Mouse (Mus musculus): Measurements from ENCODE around the gene Fam19a1.
"Not testable (repeated sequence)": the region's sequence is repeated elsewhere in the genome, so short reads cannot be mapped to it uniquely, and the experiment has no call there.

Fam19a1 gene

DNA sequence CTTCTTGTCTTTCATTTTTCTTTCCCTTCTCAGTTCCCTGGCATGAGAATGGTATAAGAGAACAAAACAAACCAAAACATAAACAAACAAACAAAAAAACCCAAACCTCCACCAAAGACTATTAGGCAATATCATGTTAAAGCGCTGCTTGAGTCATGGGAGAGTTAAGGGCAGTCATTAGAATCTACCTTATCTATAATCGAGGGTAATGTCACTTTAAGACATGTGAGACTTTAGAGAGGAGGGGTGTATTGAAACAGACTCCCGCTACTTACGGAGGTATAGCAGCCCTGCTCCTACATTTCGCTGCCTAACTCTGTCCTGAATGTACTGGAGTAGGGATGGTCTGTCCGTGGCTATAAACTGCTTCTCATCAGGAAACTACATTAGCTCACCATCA is at the start of gene Fam19a1:
Gene Fam19a1 (plus strand): TSS at position 301 of the 400 bp plus-strand sequence.
- no peak for DNase-seq

DNA sequence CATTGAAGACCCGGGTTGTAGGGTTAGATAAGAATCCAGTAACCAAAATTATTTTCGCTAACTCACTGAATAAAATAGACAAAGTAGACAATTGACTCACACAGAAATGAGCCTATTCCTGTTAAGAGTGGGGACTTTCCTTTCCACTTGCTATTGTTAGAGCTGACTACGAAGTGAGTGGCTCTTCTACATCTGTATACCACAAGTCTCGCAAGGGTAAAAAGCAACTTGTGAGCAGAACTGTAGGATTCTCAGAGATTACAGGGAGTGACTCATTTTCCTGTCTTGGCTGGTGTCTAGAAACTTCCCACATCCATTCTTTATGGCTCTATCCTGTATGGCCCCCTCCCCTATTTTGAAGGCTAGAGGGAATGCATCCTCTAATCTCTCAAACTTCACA is 41.9 kb upstream of the Fam19a1 start:
- no peak for DNase-seq

DNA sequence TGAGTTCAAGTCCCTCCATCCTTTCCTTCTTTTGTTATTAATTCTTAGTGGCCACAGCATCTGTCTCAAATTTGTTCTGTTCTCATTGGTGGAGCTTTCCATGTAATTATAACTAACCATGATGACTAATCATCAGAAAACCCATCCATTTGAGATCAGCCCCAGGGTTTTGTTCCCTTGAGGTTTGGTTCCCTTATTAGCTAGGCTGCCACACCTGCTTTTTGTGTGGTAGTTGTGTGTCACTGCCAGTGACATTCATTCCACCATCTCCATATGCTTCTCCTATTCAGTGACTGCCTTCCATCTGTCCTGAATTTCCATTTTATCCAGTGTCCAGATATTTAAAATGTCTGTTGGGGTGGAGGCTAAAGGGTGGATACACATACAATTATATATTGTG is 41.4 kb upstream of the Fam19a1 start:
- no peak for DNase-seq

DNA sequence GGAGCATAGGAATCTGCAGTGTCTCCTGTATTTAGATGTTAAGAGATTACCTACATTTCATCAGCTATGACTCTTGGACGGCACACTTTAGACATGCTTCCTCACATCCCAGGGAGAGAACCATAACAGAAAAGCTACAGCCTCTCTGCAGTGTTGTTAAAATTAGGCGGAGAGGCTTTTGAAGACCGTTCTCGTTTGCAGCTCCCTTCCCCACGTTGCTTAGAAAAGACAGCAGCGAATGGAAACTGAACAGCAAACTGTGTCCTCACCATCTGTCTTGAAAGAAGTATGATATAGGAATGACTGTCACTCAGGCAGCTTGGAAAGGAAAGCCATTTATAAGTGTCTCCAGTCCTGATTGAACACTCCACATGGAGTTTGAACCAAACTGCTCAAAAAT is 23.0 kb upstream of the Fam19a1 start:
- no peak for DNase-seq

DNA sequence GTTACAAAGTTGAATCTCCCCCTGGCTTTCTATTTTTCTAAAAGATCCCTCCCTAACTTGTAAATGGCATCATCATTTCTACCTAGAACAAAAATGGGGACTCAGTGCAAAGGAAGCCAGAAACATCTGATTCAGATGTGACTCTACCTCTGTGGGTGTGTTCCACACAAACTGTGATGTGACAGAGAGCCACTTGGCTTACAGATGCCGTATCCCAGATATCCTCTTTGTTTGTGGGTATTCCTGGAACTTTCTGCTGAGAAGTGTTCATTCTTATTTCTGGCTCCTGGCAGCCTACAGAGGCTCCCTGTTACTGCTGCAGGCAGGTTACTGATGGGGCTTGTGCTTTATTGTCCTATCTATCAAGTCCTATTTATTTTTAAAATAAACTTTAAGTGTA is 19.2 kb upstream of the Fam19a1 start:
- DNase-seq: no peak

DNA sequence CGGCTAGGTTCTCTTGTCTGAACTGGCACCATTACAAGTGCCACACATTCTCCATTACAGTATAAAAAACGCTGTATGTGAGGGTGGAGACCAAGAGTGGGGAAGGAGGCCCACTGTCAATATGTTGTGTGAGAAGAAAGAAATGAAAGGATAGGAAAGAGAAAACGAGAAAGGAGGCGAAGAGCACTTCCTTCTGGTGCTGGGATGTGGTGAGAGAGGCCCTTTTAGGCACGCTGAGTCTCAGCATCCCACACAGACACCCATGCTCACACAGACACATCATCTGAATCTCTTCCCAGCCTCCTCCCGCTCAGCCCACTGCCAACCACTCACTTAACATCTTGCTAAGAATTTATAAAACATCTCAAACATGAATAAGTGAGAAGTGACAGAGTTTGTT is 14.7 kb upstream of the Fam19a1 start:
- DNase-seq: no peak

DNA sequence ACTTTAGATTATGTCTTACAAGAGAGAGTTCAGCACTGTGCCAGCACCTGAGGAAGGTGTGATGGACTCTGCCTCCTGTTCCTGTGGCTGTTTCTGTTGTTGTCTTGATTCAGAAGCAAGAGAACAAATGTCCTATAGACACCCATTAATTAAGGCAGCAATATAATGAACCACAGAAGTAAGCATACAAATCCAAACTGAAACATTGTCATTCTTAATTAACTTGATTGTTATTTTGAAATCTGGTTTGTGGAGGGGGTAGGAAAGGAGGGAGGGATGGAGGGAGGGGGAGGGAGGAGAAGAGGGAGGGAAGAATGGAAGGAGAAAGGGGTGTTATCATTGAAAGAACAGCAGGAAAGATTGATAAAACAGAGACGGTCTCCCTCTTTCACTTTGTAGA is 1.3 kb upstream of the Fam19a1 start:
- no peak for DNase-seq

DNA sequence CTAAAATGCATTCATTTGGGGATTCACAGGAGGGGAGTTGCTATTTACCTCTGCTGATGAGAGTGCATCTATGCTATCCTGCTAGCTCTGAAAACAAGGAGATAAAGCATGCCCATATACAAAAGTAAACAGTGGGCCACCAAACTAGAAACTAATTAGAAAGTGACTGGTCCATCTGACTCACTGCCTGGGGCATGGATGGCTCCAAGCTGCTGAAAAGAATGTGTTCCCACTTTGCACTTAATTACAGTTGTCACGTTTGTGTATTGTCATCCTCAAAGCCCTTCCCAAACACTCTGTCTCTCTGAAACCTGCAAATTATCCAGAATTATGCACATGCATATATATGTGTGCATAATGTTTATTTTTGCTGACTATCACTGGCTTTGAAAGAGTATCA is 1.2 kb downstream of the Fam19a1 start:
- DNase-seq: no peak

DNA sequence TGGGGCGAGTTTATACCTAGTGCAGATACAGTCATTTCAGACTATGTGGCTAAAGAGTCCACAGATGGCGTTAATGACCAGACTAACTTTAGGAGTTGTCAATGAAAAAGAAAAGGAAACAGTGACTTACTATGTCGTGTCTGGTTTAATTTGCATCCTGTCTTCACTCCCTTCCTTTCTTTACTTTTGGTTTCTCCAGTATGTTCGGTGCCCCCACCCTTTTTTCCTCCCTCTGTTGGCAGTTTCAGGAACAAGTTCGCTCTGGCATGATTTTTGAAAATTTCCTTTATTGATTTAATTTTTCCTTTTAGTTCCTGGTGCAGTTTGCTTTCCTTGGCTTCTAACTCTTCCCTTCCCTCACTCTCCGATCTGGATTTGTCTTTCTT is 3.2 kb downstream of the Fam19a1 start:
- DNase-seq: no peak

DNA sequence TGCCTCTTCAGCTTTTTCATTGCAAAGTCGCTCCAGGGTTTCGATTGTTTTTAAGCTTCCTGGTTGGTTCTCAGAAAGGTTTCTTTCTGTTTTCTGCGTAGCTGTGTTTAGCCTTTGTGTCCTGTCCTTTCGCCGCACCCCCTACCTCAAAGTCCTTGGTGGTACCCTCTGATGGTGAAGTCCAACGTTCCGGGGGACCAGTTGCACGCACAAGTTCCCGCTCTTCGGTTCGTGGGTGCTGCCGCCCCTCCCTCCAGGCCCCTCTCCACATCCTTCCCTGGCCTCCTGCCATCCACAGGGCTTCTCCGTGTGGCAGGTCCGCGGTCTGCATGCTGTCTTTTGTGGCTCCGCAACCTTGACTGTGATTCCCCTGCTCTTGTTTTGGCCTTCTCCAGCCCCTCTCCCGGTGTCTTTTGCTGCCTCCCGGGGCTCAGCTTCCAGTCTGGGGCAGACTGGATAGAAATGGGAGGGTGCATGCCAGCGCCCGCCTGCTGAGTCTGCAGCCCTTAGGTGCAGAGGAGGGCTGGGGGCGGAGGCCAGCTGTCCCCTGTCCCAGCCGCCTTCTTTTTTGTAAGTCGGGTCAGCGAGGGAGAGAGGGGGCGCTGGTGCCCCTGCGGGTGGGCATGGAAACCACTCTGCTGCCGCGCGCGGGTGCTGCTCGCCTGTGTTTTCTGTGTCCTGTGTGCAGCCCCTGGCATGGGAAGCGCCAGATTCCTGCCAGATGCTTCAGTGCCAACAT is 3.7 kb downstream of the Fam19a1 start:
- peak; percentile 1 for DNase-seq

DNA sequence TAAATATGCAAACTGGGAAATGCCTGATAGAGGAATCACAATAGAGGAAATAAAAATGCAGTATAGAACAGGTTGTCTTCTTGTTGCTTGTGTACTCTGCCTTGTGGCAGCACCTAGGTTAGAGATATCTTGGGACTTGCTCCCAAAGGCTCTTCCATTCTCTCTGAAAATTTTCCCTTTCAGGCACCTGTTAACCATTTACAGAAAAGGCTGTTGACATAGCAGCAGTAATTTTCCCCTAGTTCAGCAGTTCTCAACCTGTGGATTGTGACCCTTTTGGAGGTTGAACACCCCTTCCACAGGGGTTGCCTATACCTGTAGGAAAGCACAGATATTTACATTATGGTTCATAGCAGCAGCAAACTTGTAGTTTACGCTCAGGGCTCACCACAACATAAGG is 30.4 kb downstream of the Fam19a1 start:
- DNase-seq: peak; percentile 44

DNA sequence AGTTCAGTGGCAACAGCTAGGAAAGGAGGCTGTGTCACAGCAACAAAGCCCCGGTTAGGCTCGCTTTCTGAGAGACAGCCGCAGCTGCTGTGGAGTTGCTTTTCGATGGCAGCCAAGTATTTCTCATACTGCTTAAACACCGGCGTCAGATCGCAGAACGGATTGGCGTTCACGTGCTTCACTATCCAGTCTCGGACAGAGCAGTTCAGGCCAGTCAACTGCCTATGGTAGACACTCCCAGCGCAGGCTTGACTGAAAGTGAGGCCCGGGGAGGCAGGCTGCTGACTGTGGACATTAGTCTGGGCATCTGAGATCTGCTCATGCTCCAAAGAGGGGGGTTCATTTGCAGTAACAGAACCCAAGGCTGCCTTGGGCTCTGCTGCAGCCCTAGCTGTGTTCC is 52.4 kb downstream of the Fam19a1 start:
- DNase-seq: no peak

DNA sequence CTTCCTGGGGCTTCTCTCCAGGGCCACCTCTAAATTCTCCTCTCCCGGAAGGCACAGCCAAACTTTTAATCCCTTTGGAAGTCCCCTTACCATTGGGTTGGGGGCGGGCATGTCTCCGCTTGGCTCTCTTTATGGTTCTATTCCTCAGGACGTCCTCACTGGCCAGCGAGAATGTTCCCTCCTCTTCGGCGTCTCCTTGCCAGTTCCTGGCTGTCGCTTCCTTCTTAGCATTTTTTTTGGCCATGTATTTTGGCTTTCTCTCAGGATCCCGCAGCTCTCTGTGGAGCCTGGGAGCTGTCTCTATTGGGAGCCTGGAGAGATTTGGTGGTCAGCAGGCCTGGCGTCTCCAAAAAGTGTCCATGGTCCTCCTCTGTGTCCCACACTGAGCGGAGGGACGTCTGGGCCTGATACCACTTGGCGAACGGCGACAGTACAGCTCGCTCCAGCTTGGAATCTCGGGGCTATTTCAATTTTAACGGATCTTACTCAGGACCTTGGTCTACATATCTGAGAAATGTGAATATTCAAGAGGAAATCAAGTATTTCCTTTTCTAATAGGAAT is 52.9 kb downstream of the Fam19a1 start, which contains the start of gene 1700123L14Rik:
Gene 1700123L14Rik (minus strand): TSS at position 426 of the 562 bp plus-strand sequence.
- no peak for DNase-seq

DNA sequence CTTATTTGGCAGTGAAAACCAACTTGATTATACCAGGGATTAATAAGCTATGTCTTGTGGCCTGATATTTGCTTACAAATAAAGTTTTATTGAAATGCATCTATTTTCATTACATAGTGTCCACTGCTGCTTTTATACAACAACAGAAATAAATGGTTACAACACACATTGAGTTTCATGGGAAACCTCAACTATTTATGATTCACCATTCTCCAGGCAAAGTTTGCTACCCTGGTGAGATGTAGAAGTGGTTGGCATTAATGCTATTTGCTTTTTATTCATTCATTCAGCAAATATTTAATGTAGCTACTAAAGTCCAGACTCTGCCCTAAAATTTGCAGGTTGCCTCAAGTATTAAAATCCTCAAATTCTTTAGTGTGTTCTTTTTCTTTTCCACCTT is 54.1 kb downstream of the Fam19a1 start:
- DNase-seq: no peak

DNA sequence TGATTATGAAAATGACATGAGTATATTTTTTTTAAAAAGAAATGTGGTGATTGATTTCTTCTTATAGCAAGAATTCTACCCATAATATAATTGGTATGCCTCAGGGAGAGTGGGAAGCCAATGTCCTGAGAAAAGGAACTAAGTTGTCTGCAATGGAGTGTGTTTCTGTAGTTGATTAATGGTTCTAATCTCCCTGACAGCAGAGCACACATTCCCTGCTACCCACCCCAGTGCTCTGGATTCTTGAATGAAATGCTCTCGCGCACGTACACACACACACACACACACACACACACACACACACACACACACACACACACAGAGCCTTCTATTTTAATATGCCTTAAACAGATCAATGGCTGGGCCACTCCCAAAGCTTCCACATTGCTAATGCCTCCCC is 60.7 kb downstream of the Fam19a1 start:
- DNase-seq: no peak

DNA sequence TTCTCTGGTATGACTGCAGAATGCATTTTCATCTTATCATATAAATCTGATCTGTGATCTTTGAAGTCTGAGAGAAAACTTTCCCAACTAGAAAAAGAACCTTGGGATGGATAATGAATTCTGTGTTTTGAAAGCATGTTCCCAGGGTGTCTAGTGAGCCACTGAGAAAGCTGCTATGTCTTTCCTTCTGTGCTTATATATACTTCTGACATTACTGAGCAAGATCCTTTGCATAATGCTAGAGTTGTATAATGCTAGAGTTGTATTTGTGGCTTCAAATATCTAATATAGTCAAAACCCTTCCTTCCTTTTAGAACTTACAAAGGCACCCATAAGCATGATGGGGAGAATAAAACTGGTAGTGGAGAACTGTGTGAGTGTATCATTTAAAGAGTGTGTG is 65.6 kb downstream of the Fam19a1 start:
- DNase-seq: no peak

DNA sequence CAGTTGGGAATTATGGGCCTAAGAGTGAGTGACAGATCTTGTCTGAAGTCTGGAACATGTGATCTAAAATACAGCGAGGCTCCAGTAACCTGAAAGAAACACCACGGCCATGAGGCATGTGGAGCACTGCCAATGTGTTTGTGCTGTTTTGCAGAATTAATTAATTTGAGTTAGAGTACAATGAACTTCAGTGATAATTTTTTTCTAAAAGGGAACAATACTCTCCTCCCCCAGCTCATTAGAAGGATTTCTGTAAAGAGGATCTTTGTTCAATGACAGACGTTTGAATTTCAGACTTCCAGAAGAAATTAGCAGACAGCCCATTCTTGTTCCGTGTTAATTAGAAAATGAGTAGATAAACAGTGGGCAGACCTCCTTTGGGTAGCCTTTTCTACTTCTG is 70.4 kb downstream of the Fam19a1 start:
- peak; percentile 6 for DNase-seq

DNA sequence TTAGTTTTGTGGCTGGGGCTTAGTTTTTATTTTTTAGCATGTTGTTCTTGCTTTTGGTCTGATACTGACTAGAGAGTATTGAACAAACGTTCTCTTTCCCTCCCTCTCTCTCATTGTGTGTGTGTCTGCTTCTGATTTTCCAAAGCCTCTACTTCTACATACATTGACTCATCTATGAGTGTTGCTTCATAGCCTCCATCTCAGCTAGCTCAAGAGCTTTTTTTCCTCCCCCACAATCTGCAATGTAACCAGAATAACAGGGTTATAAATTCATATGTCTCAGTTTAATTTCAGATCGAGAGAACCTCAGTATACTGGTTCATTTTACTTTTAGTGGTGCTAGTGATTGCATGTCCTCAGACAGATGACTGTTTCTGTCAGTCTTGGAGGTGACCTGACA is 73.6 kb downstream of the Fam19a1 start:
- no peak for DNase-seq

DNA sequence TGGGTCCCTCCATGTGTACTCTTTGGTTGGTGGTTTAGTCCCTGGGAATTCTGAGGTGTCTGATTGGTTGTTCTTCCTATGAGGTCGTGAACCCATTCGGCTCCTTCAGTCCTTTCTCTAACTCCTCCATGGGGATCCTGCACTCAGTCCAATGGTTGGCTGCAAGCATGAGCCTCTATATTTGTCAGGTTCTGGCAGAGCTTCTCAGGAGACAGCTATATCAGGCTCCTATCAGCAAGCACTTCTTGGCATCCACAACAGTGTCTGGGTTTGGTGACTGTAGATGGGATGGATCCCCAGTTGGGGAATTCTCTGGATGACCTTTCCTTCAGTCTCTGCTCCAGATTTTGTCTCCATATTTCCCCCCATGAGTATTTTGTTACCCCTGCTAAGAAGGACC is 86.0 kb downstream of the Fam19a1 start:
- DNase-seq: not testable (repeated sequence)

DNA sequence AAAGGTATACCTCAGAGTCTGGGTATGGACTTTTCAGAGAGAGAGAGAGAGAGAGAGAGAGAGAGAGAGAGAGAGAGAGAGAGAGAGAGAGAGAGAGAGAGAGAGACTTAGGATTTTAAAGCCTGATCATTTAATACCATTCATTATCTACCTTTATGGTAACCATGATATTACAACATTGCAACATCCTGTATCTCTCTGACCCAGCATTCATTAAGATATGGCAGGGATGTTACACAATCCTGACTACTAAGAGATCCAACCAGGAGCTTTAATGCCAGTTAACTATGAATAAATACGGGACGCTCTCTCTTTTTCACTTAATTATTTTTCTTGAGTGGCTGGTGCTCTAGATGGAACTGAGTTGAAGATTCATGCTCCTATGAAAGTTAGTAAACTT is 92.4 kb downstream of the Fam19a1 start:
- DNase-seq: no peak

DNA sequence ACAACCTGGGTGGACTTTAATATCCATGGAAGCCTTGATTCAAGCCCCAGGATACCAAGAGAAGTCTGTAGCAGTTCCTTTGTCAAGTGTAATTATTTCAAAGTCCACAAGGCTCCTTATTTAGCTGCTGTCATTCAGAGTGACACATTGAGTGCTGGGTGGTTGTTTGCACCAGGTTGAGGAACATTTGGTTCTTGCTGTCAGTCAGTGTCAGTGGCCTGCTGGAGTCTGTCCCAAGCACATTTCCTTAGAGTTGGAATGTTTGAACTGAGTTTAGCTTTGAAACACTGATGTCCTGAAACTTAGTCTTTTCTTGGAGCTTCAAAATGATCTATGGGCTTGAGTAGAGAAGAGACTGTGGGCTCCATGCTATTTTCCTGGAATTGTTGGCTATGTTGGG is 121.9 kb downstream of the Fam19a1 start:
- DNase-seq: no peak

DNA sequence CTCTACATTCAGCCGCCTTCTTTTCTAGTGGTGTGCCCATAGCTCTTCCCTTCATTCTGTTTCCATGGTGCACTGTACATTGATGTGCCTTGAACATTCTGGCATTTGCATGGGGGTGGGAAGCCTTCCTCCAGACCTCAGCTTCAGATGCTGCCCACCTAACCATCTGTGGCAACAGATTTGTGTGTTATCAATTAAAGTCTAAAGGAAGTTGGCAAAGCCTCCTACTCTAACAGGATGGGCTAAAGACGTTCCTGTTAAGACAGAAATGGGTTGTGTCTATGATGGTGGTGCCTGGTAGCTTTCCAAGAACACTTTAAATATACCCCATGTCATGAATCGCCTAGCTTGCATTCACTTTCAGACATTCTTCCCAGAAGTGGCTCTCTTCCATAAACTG is 131.4 kb downstream of the Fam19a1 start:
- DNase-seq: no peak

DNA sequence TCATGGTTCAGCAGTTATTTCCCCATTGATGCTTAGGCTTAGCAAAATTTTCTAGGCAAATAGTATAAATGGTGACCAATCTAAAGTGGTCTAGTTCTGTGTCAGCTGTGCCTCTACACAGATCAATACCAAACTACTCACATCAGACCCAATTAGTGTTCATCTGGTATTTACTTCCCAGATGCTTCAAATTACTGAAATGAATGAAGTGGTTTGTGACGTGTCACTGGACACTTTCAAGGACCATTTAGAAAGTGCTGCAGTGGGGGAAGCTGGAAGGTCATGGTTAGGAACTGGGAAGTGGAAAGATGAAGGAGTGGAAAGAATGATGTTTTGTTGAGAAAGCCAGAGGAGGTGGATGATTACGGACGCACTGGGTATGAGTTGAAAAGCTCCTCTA is 139.0 kb downstream of the Fam19a1 start:
- DNase-seq: no peak

DNA sequence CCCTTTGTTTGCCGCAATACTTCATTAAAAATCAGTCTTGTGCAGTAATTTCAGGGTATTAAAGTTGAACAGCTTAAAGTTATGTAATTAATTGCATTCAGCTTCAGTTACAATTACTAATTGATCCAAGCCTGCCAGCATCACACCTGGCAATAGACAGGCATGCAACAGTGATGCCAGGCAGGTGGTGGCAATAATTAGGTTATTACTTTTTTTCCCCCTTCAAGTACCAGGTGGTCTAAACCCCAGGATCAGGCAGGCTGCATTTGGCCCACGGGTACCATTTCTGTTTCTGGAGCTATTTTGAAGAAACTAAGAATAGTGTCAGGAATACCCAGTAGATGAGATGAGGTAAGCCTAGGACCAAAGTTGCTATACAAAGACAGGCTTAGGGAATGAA is 141.9 kb downstream of the Fam19a1 start:
- DNase-seq: no peak

DNA sequence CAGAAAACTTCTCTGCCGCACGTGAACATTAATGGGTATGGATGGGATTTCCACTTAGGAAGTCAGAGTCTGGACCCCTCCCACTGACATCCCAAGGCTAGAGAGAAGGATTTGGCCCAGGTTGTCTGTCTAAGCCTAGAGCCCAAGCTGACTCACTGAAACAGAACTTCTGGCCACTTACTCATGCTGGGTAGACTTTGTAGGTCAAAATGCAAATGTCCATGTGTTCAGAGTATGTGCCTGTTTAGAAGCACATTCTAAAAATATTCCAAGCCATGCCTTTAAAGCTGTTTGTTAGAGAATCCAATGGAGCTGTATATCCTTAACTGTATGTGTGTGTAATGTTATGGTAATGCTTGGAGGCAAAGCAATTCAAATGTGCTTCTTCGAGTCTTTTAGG is 145.7 kb downstream of the Fam19a1 start:
- DNase-seq: no peak
